Mouse (Mus musculus) stomach, postnatal 0 days (tissue): ENCODE results near the gene Pgpep1.

Experiments
- CTCF ChIP-seq: IDR thresholded peaks from 2 replicates; pipeline ENCODE4 v1.5.1; 2016; ENCODE audit warnings: antibody characterized with exemption, low read depth, mild to moderate bottlenecking, moderate library complexity
- EP300 ChIP-seq: optimal IDR thresholded peaks from 2 replicates; pipeline ENCODE3; 2016; ENCODE audit warnings: antibody characterized with exemption

DNA sequence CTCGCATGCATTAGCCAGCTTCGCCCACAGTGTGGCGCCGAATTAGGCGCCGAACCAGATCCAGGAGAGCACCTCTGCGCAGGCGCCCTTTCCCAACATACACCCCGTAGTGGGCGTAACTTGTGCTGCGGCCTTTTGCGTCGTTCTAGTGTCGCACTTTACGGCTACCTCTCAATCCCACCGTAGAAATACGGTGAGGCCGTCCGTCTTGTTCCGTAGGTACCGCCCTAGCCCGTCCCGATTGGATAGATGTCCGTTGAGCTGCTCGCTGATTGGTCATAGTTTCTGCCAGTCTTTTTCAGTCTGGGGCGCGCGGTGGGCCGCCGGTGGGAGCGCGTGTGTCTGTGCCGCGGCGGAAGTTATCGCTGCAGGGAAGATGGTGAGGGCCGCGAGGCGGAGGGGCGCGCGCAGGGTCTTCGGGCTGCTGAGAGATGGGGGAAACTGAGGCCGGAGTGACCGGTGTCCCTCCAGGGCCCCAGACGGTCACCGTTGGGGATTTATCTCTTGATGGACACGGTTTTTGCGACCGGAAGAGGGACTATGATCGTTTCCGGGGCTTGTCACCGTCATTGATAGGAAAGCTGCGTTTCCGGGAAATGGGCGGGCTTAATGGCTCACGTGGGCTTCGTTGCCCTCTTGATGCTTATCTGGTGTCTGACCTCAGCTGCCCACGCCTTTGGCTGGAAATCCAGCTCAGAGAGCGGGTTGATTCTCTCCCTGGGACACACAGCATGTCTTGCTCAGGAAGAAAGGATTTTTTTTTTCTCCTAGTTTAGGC, 13.1 kb upstream of the Pgpep1 start, which contains the start of gene Lsm4:
- TF ChIP-seq CTCF: peak; percentile 90
- TF ChIP-seq EP300: peak; percentile 94
